Mouse (Mus musculus): ENCODE results near the gene Slc4a7.
"Not testable (repeated sequence)": the region's sequence is repeated elsewhere in the genome, so short reads cannot be mapped to it uniquely, and the experiment has no call there.

DNA sequence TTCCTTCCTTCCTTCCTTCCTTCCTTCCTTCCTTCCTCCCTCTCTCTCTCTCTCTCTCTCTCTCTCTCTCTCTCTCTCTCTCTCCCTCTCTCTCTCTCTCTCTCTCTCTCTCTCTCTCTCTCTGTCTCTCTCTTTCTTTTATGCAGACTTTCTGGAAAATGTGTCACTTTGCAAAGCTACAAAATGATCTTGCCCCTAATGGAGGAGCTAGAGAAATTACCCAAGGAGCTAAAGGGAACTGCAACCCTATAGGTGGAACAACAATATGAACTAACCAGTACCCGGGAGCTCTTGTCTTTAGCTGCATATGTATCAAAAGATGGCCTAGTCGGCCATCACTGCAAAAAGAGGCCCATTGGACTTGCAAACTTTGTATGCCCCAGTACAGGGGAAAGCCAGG is 101.0 kb downstream of the Slc4a7 start, which contains the start of gene Nek10:
- TF ChIP-seq POLR2A (IDR thresholded peaks at IDR 0.05; ENCODE audit: insufficient read length, low read depth); MYOG (IDR thresholded peaks at IDR 0.05; ENCODE audit: control insufficient read depth in 1 of 3, insufficient read depth in 1 of 3, insufficient read length in 2 of 3, low read depth in 2 of 3); CEBPB (IDR thresholded peaks at IDR 0.05; ENCODE audit: insufficient read depth, poor library complexity, severe bottlenecking); E2F4 (IDR thresholded peaks at IDR 0.05; ENCODE audit: insufficient read depth); MAX (IDR thresholded peaks at IDR 0.05; ENCODE audit: low read depth); POLR2AphosphoS2 (IDR thresholded peaks at IDR 0.05; ENCODE audit: insufficient read length, low read depth); TCF12 (IDR thresholded peaks at IDR 0.05; ENCODE audit: insufficient read depth, poor library complexity, severe bottlenecking); MYOD1 (IDR thresholded peaks at IDR 0.05; ENCODE audit: control insufficient read depth in 1 of 3, insufficient read length in 2 of 3, low read depth in 2 of 3); USF1 (IDR thresholded peaks at IDR 0.05; ENCODE audit: low read depth): not testable (repeated sequence)

Data from myocyte (in vitro differentiated cells).